Mouse (Mus musculus) lung, postnatal 14 days (tissue): ENCODE measurements around the gene Elob.

Experiments
- DNase-seq: peaks from one replicate; pipeline ENCODE4 v3.0.0; 2021

The Elob gene

GRCm38 (mm10) chr17:23829064-23829619, at the start of gene Elob:
Gene Elob, minus strand, starts transcription at chr17:23829136.
- DNase-seq, result peak; percentile 84

- DNase-seq, result no peak
Observed at GRCm38 (mm10) chr17:23877166-23877565, 48.2 kb upstream of the Elob start.

GRCm38 (mm10) chr17:23876741-23877140, 47.8 kb upstream of the Elob start:
- no peak for DNase-seq

GRCm38 (mm10) chr17:23873884-23874856, 45.2 kb upstream of the Elob start:
- peak; percentile 70 for DNase-seq

- no peak for DNase-seq
Observed at GRCm38 (mm10) chr17:23868513-23868912, 39.6 kb upstream of the Elob start.

GRCm38 (mm10) chr17:23867756-23868155, 38.8 kb upstream of the Elob start, which contains the start of gene Prss21:
Gene Prss21, plus strand, starts transcription at chr17:23868056.
- no peak for DNase-seq

- no peak for DNase-seq
Observed at GRCm38 (mm10) chr17:23862926-23863325, 34.0 kb upstream of the Elob start.

- DNase-seq, result no peak
Observed at GRCm38 (mm10) chr17:23857913-23858312, 29.0 kb upstream of the Elob start.

GRCm38 (mm10) chr17:23857193-23857592, 28.3 kb upstream of the Elob start:
- no peak for DNase-seq

GRCm38 (mm10) chr17:23854229-23854765, 25.4 kb upstream of the Elob start:
- DNase-seq, result no peak

GRCm38 (mm10) chr17:23853292-23853691, 24.4 kb upstream of the Elob start:
- DNase-seq, result peak; percentile 66

- DNase-seq, result peak; percentile 78
Observed at GRCm38 (mm10) chr17:23850853-23851749, 22.2 kb upstream of the Elob start.

- no peak for DNase-seq
Observed at GRCm38 (mm10) chr17:23850028-23850427, 21.1 kb upstream of the Elob start.

- DNase-seq, result peak; percentile 73
Observed at GRCm38 (mm10) chr17:23843812-23844273, 14.9 kb upstream of the Elob start, which contains the start of the genes Prss32 and Prss41. Gene Prss32, plus strand, starts transcription at chr17:23843855. Gene Prss41, minus strand, starts transcription at chr17:23844172.

GRCm38 (mm10) chr17:23843141-23843811, 14.3 kb upstream of the Elob start:
- peak; percentile 30 for DNase-seq

- peak; percentile 80 for DNase-seq
Observed at GRCm38 (mm10) chr17:23841145-23841544, 12.2 kb upstream of the Elob start.

- no peak for DNase-seq
Observed at GRCm38 (mm10) chr17:23836006-23836575, 7.2 kb upstream of the Elob start, which contains the start of gene Prss33. Gene Prss33, minus strand, starts transcription at chr17:23836056.

- DNase-seq, result no peak
Observed at GRCm38 (mm10) chr17:23831201-23831600, 2.3 kb upstream of the Elob start.

- DNase-seq, result peak; percentile 41
Observed at GRCm38 (mm10) chr17:23828271-23829001, 500 bp downstream of the Elob start.

GRCm38 (mm10) chr17:23825591-23825990, 3.3 kb downstream of the Elob start:
- DNase-seq, result no peak

GRCm38 (mm10) chr17:23823614-23824013, 5.3 kb downstream of the Elob start:
- no peak for DNase-seq
